Mouse (Mus musculus) left cerebral cortex, postnatal 4 days (tissue): ENCODE results near the gene Setd4. TPM values are rescaled to one million over a fixed set of nuclear protein-coding genes. Genes with fewer than 3 reads are reported as not detected.

Experiments used
- DNase-seq: peaks from one replicate; pipeline ENCODE4 v3.0.0-alpha.2; 2022
- intact Hi-C: fragments of 180-260 bp; cut with DNase I; formaldehyde crosslinking; loops from one replicate; pipeline ENCODE4 v1.15.1; 2025
- total RNA-seq, 2 experiments: library from RNA; stranded (reverse); gene quantifications; 2 replicates each; pipeline ENCODE4 v1.2.3; 2021

Gene Setd4
- total RNA-seq, 2 experiments from 2014 or later: 13.7 to 14.5 TPM

DNA sequence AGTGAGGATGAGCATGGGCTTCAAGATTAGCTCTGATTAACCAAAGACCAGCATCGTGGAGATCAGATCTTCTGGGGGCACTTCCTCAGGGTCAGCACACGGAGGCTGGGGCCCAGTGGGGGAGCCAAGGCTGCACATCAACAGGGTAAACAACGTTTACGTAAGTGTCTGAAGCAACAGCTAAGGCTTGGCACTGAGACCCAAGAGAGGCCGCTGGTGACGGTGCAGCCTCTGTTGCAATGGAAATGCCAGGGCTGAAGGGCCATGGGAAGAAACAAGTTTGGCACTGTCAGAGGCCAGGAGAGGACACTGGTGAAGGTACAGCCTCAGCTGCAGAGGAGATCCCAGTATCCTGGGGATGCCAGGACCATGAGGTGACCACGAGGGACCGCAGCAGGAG lies 10.5 kb downstream of the Setd4 start:
- DNase-seq: no peak
- intact Hi-C loops: no loop called here

GRCm38 (mm10) chr16:93592711-93593110 lies 11.2 kb downstream of the Setd4 start:
- intact Hi-C loops: no loop called here
- no peak for DNase-seq

- intact Hi-C loops: no loop called here
- DNase-seq: no peak
These were observed 12.1 kb downstream of the Setd4 start for GRCm38 (mm10) chr16:93591450-93592430.

GRCm38 (mm10) chr16:93590915-93591314 lies 12.9 kb downstream of the Setd4 start:
- DNase-seq: no peak
- intact Hi-C loops: no loop called here

- DNase-seq: no peak
- intact Hi-C loops: no loop called here
These were observed 15.6 kb downstream of the Setd4 start for GRCm38 (mm10) chr16:93588281-93588680.

GRCm38 (mm10) chr16:93586382-93586781 lies 17.5 kb downstream of the Setd4 start:
- no peak for DNase-seq
- intact Hi-C loops: no loop called here

DNA sequence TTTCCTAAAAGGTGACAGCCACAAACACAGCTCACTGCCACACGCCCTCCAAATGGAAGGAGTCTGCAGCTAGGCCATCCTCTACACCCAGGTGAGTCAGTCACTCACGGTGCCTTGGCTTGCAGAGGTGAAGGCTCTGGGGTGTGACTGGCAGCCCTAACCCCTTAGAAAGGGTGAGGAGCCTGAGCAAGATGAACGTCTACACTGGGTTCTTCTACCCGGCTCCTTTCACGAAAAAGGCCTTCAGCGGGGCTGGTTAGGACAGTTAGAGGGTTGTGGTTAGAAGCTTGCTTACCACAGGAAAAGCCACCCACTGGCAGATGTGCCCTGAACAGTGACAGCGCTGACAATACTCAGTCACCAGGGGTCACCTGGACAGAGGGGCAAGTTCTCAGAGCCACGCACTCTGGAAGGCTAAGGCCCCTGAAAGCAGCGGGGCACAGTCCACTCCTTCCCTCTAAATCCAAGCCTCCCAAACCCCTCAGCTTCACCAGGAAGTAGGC lies 18.1 kb downstream of the Setd4 start:
- no peak for DNase-seq
- intact Hi-C loops: no loop called here

DNA sequence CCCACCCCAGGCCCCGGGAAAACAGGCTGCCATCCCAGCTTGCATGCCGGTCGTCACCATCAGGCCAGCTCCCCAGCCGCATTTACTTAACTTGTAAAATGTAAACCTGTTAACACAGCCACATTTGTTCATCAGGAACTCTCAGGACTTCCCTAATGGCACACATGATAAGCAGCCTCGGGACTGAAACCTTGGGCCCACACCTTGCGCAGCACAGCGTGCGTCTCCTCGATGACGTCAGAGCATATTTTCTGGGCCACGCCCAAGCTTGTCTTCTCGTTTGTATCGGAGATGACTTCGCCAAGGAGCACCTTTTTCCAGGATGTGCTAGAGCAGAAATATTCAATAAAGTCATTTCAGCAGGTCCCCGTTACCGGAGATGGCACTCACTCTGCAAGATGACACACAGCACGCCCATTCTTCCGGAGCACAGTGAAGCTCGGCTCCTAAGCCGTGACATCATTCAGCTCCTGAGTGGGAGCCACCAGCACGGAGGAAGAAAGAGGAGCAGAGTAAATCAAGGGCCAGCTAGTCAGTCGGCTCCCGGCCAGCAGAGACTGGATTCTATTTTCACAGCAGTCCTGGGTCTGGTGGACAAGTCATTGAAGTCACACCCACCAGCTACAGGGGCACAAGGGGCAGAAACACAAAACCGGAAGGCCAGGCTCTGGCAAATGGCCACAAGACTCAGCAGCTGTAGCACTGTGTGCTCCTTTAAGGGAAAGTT lies 18.7 kb downstream of the Setd4 start:
- intact Hi-C loops: no loop called here
- DNase-seq: no peak

DNA sequence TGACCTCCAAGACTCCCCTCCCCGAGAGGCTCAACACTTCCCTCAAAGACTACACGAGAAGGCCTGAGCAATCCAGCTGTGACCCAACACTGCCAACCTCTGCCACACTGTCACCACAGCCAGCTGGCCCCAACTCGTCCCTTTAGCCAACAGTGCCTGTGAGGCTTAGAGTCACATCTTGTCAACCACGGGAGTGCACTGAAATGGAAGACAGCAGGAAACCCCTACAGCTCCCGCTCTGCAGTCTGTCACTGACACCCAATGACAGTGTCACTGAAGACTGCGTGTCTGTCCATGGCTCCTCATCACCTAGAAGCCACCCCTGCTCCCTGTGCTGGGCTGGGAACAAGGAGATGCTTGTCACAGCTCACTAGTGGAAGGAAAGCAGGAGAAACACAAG lies 22.7 kb downstream of the Setd4 start:
- DNase-seq: peak; percentile 36
- intact Hi-C loops: no loop called here

DNA sequence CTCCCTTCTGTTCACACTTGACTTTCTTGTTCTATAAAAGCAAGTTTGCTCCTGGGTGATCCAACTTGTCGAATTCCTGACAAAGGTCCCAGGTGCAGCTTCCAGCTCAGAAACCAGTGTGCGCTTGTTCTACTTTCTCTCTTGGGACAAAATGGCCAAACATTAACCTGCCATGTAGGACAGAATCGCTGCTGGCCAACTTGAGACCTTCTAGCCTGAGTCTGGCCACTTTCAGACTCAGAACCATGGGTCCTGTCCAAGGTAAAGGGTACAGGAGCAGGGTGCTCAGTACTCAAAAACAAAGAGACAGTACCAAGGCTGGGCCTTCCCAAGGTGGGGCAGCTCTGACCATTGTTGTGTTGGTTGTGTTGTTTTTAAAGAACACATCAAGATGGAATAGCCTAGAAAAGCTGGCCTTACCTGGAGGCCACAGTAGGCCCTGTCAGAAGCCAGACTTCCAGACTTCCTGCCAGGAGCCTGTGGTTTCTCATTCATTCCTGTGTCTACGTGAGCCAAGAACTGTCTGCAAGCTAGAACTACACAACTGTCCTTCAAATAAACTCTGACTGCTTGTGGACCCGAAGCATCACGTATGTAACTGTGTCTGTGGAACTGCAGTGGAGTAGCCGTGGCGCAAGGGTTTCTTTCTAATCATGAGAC lies 25.4 kb downstream of the Setd4 start:
- intact Hi-C loops: no loop called here

DNA sequence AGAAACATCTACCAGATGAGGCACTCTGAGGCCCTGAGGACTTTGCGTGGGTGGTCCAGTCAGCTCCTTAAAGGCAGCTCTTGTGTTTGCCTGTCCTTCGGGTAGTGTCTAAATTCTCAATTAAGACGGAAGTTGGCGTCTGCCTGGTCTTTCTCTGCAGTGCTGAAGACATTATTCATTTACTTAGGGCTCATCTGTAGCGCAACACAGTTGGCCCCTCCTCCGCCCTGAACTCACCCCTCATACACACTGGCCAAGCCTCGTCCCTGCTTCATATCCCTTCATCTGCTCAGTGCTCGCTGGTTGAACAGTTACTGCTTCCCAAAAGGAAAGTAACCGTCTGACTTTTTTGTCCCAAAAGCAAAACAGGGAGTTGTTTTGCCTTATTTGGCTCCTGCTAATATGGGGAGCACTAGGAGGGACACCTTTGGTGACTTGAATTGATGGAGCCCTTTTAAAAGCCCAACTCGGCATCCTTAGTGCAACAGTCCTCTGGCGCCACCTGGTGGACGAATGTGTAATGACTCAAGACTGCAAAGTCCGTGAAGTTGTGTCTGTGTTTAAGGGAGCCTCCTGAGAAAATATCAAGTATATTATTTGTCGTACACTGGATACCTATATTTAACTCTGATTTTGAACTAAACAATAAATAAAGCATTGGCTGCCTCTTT lies 27.3 kb downstream of the Setd4 start:
- DNase-seq: peak; percentile 83
- intact Hi-C loops: no loop called here

More for the DNA sequence above, 25.4 kb downstream of the Setd4 start:
- DNase-seq: no peak

GRCm38 (mm10) chr16:93575574-93575973 lies 28.3 kb downstream of the Setd4 start:
- DNase-seq: no peak
- intact Hi-C loops: no loop called here

GRCm38 (mm10) chr16:93574521-93575191 lies 29.2 kb downstream of the Setd4 start:
- DNase-seq: no peak
- intact Hi-C loops: no loop called here

- intact Hi-C loops: no loop called here
These were observed 30.4 kb downstream of the Setd4 start for GRCm38 (mm10) chr16:93573434-93573833.

DNA sequence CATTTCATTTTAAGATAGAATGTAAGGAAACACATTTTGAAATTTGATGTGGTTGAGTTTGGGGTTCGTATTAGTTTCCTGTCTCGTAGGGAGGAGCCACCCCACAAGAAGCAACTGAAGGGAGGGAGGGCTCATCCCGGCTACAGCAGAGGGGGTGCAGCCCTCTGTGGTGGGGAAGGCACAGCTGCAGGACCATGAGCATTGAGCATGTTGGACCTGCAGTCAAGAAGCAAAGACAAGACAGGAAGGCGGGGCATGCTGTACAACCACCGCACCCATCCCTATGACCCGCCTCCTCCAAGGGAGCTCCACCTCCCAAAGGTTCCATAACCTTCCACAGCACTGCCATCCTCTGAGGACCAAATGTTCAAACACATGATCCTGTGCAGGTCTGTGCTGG lies 31.5 kb downstream of the Setd4 start:
- intact Hi-C loops: no loop called here
- no peak for DNase-seq

More at GRCm38 (mm10) chr16:93573434-93573833, 30.4 kb downstream of the Setd4 start:
- DNase-seq: no peak

GRCm38 (mm10) chr16:93558499-93558898 lies 45.4 kb downstream of the Setd4 start:
- intact Hi-C loops: no loop called here
- no peak for DNase-seq

DNA sequence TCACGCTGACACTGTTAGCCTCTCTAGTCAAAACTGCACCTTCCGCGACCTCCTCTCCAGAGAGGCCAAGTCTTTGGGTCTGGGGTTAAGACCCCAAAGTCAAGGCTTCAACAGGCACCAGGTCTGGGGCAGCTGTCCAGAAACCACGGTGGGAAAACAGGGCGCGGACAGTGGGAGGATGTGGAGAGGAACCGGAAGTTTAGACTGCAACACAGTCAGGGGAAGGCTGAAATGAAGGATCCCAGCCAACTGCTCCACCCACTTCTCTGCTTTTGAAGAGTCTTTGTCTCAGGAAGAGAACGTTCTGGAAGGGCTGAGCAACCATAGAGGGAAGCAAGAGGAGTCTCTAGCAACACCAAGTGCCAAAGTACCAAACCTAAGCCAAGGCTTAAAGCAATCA lies 46.2 kb downstream of the Setd4 start:
- intact Hi-C loops: no loop called here
- DNase-seq: no peak

DNA sequence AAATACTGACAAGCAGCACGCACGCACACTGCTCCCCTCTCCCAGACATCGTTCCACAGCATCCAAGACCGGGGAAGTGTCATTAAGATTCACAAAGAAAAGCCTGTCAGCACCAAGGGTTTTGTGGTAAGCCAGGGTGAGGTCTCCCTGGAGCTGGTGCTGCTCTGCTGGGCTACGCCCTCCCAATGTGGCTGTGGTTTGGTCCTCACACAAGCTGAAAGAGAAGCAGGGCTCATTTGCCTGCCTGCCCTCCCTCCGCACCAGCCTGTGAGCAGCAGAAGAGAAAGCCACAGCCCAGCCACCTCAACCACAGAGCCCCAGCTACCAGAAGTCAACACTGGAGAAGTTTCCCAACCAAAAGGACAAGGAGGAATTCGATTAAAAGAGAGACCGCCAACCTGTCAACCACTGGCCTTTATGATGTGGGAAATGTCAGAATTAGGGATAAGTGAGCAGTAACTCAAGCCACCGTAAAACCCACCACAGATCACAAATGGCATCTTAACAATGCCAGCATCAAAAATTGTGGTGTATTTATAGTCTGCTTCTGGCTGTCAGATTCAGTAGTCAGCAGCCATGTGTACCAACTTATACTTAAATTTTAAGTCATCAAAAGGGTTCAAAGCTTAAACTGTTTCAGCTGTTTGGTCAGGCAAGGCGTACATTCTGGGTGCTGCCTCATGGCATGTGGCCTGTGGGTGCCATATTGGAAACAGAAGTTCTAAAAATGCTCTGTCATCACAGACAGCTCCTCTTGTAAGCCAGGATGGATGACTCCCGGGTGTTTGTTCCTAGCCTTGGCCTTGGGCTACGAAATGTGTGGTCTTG lies 51.0 kb downstream of the Setd4 start:
- DNase-seq: no peak
- intact Hi-C loops: no loop called here

DNA sequence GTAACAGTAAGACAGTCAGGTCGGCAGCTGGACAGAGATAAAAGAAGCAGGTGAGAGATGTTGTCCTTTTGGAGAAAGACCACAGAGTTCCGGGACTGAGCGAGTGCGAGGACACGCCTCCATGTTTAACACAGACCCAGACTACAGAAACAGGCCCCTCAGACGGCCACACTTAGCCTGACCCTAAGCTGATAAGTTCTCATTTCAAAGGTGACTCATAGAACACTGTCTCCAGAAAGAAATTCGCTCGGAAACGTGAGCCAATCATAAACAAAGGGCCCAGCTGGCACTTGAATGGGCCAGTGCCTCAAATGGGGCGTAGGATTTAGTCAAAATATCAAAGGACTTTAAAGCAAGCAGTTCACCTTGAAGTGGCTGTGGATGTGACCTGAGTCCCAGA lies 54.6 kb downstream of the Setd4 start:
- intact Hi-C loops: loop anchor here (10.0 kb wide), 1 partner anchor 1234 kb away; no protein-coding TSS in a partner anchor
- DNase-seq: no peak
